Mouse (Mus musculus) small intestine, adult 2 months (tissue): ENCODE measurements around the gene Apc2. TPM values are rescaled to one million over a fixed set of nuclear protein-coding genes. Genes with fewer than 3 reads are reported as not detected.

Source experiments
- H3K27ac ChIP-seq: fragments of 200-500 bp; 2 replicates; pipeline ENCODE4 v1.5.1; 2012; ENCODE audit warnings: low read depth, low read length, control low read depth, inconsistent platforms; ENCODE audit not compliant: insufficient read depth
- H3K27me3 ChIP-seq: fragments of 200-500 bp; 2 replicates; pipeline ENCODE4 v1.6.1; 2012; ENCODE audit warnings: mild to moderate bottlenecking, moderate library complexity, low read length, inconsistent platforms; ENCODE audit not compliant: control insufficient read depth, insufficient read depth
- H3K36me3 ChIP-seq: fragments of 200-500 bp; 2 replicates; pipeline ENCODE4 v1.6.1; 2012; ENCODE audit warnings: mild to moderate bottlenecking, low read length, control low read depth, inconsistent platforms; ENCODE audit not compliant: control insufficient read depth, insufficient read depth
- H3K4me1 ChIP-seq: fragments of 200-500 bp; 2 replicates; pipeline ENCODE4 v1.6.1; 2012; ENCODE audit warnings: low read length, inconsistent platforms, mixed read lengths; ENCODE audit not compliant: control insufficient read depth, insufficient read depth, insufficient read length
- H3K4me3 ChIP-seq: fragments of 200-500 bp; 2 replicates; pipeline ENCODE4 v1.5.1; 2012; ENCODE audit warnings: low read depth, mild to moderate bottlenecking, control low read depth, inconsistent platforms, low read length, moderate library complexity
- CTCF ChIP-seq: fragments of 200-500 bp; IDR thresholded peaks from 2 replicates; pipeline ENCODE4 v1.5.1; 2012; ENCODE audit warnings: low read depth, mild to moderate bottlenecking, control low read depth, inconsistent platforms, low read length, moderate library complexity, mixed read lengths; ENCODE audit not compliant: insufficient replicate concordance, insufficient read length; ENCODE audit errors: extremely low read depth
- POLR2A ChIP-seq: fragments of 200-500 bp; IDR thresholded peaks from 2 replicates; pipeline ENCODE4 v1.6.1; 2012; ENCODE audit warnings: low read depth, mild to moderate bottlenecking, control low read depth, inconsistent platforms, low read length, moderate library complexity
- WGBS: fragments of 180-500 bp; shearing (Covaris S2); methylation state at CpG from one replicate; pipeline ENCODE4 v1.1.7; 2018; 5-methylcytosine and 5-hydroxymethylcytosine counted together
- polyA plus RNA-seq: library from polyadenylated mRNA; depleted of rRNA; stranded (reverse); fragments of >200 nt; gene quantifications from 2 replicates; pipeline ENCODE4 v1.2.3, GENCODE M21; 2012; rRNA removed

The Apc2 gene
- polyA plus RNA-seq, 1 experiment, result 0.65 TPM

- Histone ChIP-seq H3K4me3 (peak within 1 kb of the TSS; percentile 12; the same call in 1 of the 2 replicates), H3K27ac (no peak within 1 kb of the TSS), H3K36me3 (no peaks in the 10 kb centered on the region), H3K27me3 (peaks cover 19% of the 10 kb centered on the region), H3K4me1 (peaks cover 21% of the 10 kb centered on the region)
- 2% methylated on average over 53 of the region's 53 CpGs for WGBS
- no peak for TF ChIP-seq POLR2A
- TF ChIP-seq CTCF, result no peak
Observed at GRCm38 (mm10) chr10:80356001-80356682, 60.4 kb downstream of the Apc2 start, which contains the start of gene Plk5. TSS of gene Plk5 (plus strand) at chr10:80356459.

GRCm38 (mm10) chr10:80356737-80357136 lies 61.0 kb downstream of the Apc2 start:
- Histone ChIP-seq H3K4me1 (peaks cover 17% of the 10 kb centered on the region), H3K4me3 (peak overlapping the region; percentile 12; the same call in 1 of the 2 replicates), H3K36me3 (no peaks in the 10 kb centered on the region), H3K27ac (no peak overlapping the region), H3K27me3 (peaks cover 19% of the 10 kb centered on the region)
- TF ChIP-seq POLR2A, result no peak
- TF ChIP-seq CTCF, result no peak
- 2% methylated on average over 34 of the region's 34 CpGs for WGBS

GRCm38 (mm10) chr10:80357336-80357735 lies 61.6 kb downstream of the Apc2 start:
- Histone ChIP-seq H3K4me1 (peaks cover 14% of the 10 kb centered on the region), H3K27ac (no peak overlapping the region), H3K36me3 (no peaks in the 10 kb centered on the region), H3K4me3 (no peak overlapping the region), H3K27me3 (peaks cover 19% of the 10 kb centered on the region)
- no peak for TF ChIP-seq POLR2A
- TF ChIP-seq CTCF, result no peak
- WGBS, result 21% methylated on average over 7 of the region's 7 CpGs

- 7% methylated on average over 31 of the region's 31 CpGs for WGBS
- H3K27me3 ChIP-seq, result peaks cover 19% of the 10 kb centered on the region
- peaks cover 11% of the 10 kb centered on the region; the same call in 1 of the 2 replicates for H3K4me1 ChIP-seq
- no peak for TF ChIP-seq POLR2A
- no peak for TF ChIP-seq CTCF
- peak overlapping the region; percentile 48 for H3K4me3 ChIP-seq
- H3K36me3 ChIP-seq, result no peaks in the 10 kb centered on the region
- H3K27ac ChIP-seq, result no peak overlapping the region
Observed at GRCm38 (mm10) chr10:80357994-80358639, 62.3 kb downstream of the Apc2 start.

- WGBS, result 40% methylated on average over 6 of the region's 6 CpGs
Observed at GRCm38 (mm10) chr10:80363734-80364133, 68.0 kb downstream of the Apc2 start.

GRCm38 (mm10) chr10:80365736-80366135 lies 70.0 kb downstream of the Apc2 start:
- H3K4me3 ChIP-seq, result no peak overlapping the region
- no peaks in the 10 kb centered on the region for H3K36me3 ChIP-seq
- H3K27me3 ChIP-seq, result no peaks in the 10 kb centered on the region
- no peak for TF ChIP-seq POLR2A
- no peak for TF ChIP-seq CTCF
- WGBS, result 72% methylated on average over 6 of the region's 6 CpGs
- peaks cover 8% of the 10 kb centered on the region for H3K4me1 ChIP-seq
- no peak overlapping the region for H3K27ac ChIP-seq

More at GRCm38 (mm10) chr10:80363734-80364133, 68.0 kb downstream of the Apc2 start:
- peaks cover 8% of the 10 kb centered on the region for H3K4me1 ChIP-seq
- no peak for TF ChIP-seq CTCF
- TF ChIP-seq POLR2A, result no peak
- no peak overlapping the region for H3K27ac ChIP-seq
- no peaks in the 10 kb centered on the region; the same call in 1 of the 2 replicates for H3K27me3 ChIP-seq
- no peaks in the 10 kb centered on the region for H3K36me3 ChIP-seq
- H3K4me3 ChIP-seq, result no peak overlapping the region

Other genes starting within 250 kb of the Apc2 start
- gene Gpx4, start 248.8 kb upstream of the Apc2 start, polyA plus RNA-seq, result 388 and 646 TPM in 2 replicates
- 61.2 and 126 TPM in 2 replicates for gene Sbno2, start 190.4 kb upstream of the Apc2 start, polyA plus RNA-seq
- gene Stk11, start 180.2 kb upstream of the Apc2 start, polyA plus RNA-seq, result 77.5 and 124 TPM in 2 replicates
- gene Atp5d, start 157.3 kb upstream of the Apc2 start, polyA plus RNA-seq, result 2,309 and 4,813 TPM in 2 replicates
- 3.7 and 6.6 TPM in 2 replicates for gene Cbarp, start 155.1 kb upstream of the Apc2 start, polyA plus RNA-seq
- gene Midn, start 147.7 kb upstream of the Apc2 start, polyA plus RNA-seq, result 151 and 372 TPM in 2 replicates
- gene Cirbp, start 130.0 kb upstream of the Apc2 start, polyA plus RNA-seq, result 18.5 and 48.0 TPM in 2 replicates
- 6.8 and 9.0 TPM in 2 replicates for gene 1600002K03Rik, start 123.0 kb upstream of the Apc2 start, polyA plus RNA-seq
- gene Efna2, start 116.5 kb upstream of the Apc2 start, polyA plus RNA-seq, result 1.5 and 1.8 TPM in 2 replicates
- gene Mum1, start 69.5 kb upstream of the Apc2 start, polyA plus RNA-seq, result 11.6 and 23.7 TPM in 2 replicates
- gene Ndufs7, start 46.9 kb upstream of the Apc2 start, polyA plus RNA-seq, result 800 and 1,176 TPM in 2 replicates
- 13.1 and 55.2 TPM in 2 replicates for gene Gamt, start 35.0 kb upstream of the Apc2 start, polyA plus RNA-seq
- gene Dazap1, start 34.5 kb upstream of the Apc2 start, polyA plus RNA-seq, result 46.6 and 89.3 TPM in 2 replicates
- 741 and 887 TPM in 2 replicates for gene Rps15, start 3.5 kb upstream of the Apc2 start, polyA plus RNA-seq
- 47.4 and 74.1 TPM in 2 replicates for gene 2310011J03Rik, start 24.6 kb downstream of the Apc2 start, polyA plus RNA-seq
- 18.0 and 27.0 TPM in 2 replicates for gene Pcsk4, start 33.5 kb downstream of the Apc2 start, polyA plus RNA-seq
- 186 and 287 TPM in 2 replicates for gene Reep6, start 34.0 kb downstream of the Apc2 start, polyA plus RNA-seq
- 74.2 and 136 TPM in 2 replicates for gene Adamtsl5, start 52.4 kb downstream of the Apc2 start, polyA plus RNA-seq
- gene Plk5, start 60.5 kb downstream of the Apc2 start, polyA plus RNA-seq, result 0.75 and 5.9 TPM in 2 replicates
- gene Mex3d, start 91.7 kb downstream of the Apc2 start, polyA plus RNA-seq, result 10.3 and 20.6 TPM in 2 replicates
- 55.1 and 85.7 TPM in 2 replicates for gene Mbd3, start 103.6 kb downstream of the Apc2 start, polyA plus RNA-seq
- 2,051 and 2,588 TPM in 2 replicates for gene Uqcr11, start 110.9 kb downstream of the Apc2 start, polyA plus RNA-seq
- 45.6 and 101 TPM in 2 replicates for gene Tcf3, start 137.7 kb downstream of the Apc2 start, polyA plus RNA-seq
- gene Onecut3, start 198.9 kb downstream of the Apc2 start, polyA plus RNA-seq, result 0.29 and 2.8 TPM in 2 replicates
- not detected in 2 replicates for gene Atp8b3, start 243.1 kb downstream of the Apc2 start, polyA plus RNA-seq